Mouse (Mus musculus): ENCODE measurements around the gene Spp1. TPM values are rescaled to one million over a fixed set of nuclear protein-coding genes. Genes with fewer than 3 reads are reported as not detected.

Gene Spp1
- 38.0 TPM for polyA plus RNA-seq (2015; fragmentation: Illumina TruSeq; extraction: RNeasy Lipid Tissue Mini Kit (QIAGEN cat#74804); ENCODE audit: low read depth, low replicate concordance)

GRCm38 (mm10) chr5:104434835-104435301 lies at the start of gene Spp1:
Gene Spp1, plus strand, starts transcription at chr5:104435118.

GRCm38 (mm10) chr5:104458832-104459705 lies 24.2 kb downstream of the Spp1 start, which contains the start of gene Pkd2:
Gene Pkd2, plus strand, starts transcription at chr5:104459450.

Other genes starting within 250 kb of the Spp1 start
- 5.6 TPM for gene Dmp1, start 232.5 kb upstream of the Spp1 start, polyA plus RNA-seq (2015; fragmentation: Illumina TruSeq; extraction: RNeasy Lipid Tissue Mini Kit (QIAGEN cat#74804); ENCODE audit: low read depth, low replicate concordance)
- not detected for gene Ibsp, start 135.9 kb upstream of the Spp1 start, polyA plus RNA-seq (2015; fragmentation: Illumina TruSeq; extraction: RNeasy Lipid Tissue Mini Kit (QIAGEN cat#74804); ENCODE audit: low read depth, low replicate concordance)
- gene Mepe, start 109.8 kb upstream of the Spp1 start, polyA plus RNA-seq (2015; fragmentation: Illumina TruSeq; extraction: RNeasy Lipid Tissue Mini Kit (QIAGEN cat#74804); ENCODE audit: low read depth, low replicate concordance): not detected
- gene Pkd2, start 24.3 kb downstream of the Spp1 start, polyA plus RNA-seq (2015; fragmentation: Illumina TruSeq; extraction: RNeasy Lipid Tissue Mini Kit (QIAGEN cat#74804); ENCODE audit: low read depth, low replicate concordance): 18.8 TPM
- gene BC005561, start 73.2 kb downstream of the Spp1 start, polyA plus RNA-seq (2015; fragmentation: Illumina TruSeq; extraction: RNeasy Lipid Tissue Mini Kit (QIAGEN cat#74804); ENCODE audit: low read depth, low replicate concordance): 5.8 TPM